Mouse (Mus musculus) megakaryocyte, embryonic 14.5 days (primary cell): ENCODE measurements around the gene Krtap9-3. TPM values are rescaled to one million over a fixed set of nuclear protein-coding genes. Genes with fewer than 3 reads are reported as not detected.
"Not testable (repeated sequence)": the region's sequence is repeated elsewhere in the genome, so short reads cannot be mapped to it uniquely, and the experiment has no call there.

Source experiments
- H3K27me3 ChIP-seq: replicated peaks from 2 replicates; pipeline ENCODE3; 2012; ENCODE audit warnings: inconsistent platforms
- H3K36me3 ChIP-seq: replicated peaks from 2 replicates; pipeline ENCODE3; 2012; ENCODE audit warnings: low read length, inconsistent platforms, mixed read lengths
- H3K4me1 ChIP-seq: 2 replicates; pipeline ENCODE4 v1.6.1; 2012; ENCODE audit warnings: inconsistent platforms
- H3K4me3 ChIP-seq: replicated peaks from 2 replicates; pipeline ENCODE3; 2012; ENCODE audit warnings: moderate library complexity, mild to moderate bottlenecking, inconsistent platforms
- H3K9me3 ChIP-seq: 2 replicates; pipeline ENCODE4 v1.6.1; 2012; ENCODE audit warnings: inconsistent platforms
- FLI1 ChIP-seq: IDR thresholded peaks from 2 replicates; pipeline ENCODE4 v1.6.1; 2012; ENCODE audit warnings: low read length, inconsistent platforms, mixed read lengths
- GATA1 ChIP-seq: IDR thresholded peaks from 3 replicates; pipeline ENCODE4 v1.6.1; 2012; ENCODE audit warnings: mixed read lengths, low read length, inconsistent platforms, borderline replicate concordance
- polyA plus RNA-seq: library from polyadenylated mRNA; stranded (reverse); fragments of >175 nt; gene quantifications from 2 replicates; pipeline ENCODE4 v1.2.3, GENCODE M21; 2012; ENCODE audit warnings: low replicate concordance; ENCODE audit not compliant: insufficient read depth

Gene Krtap9-3
- polyA plus RNA-seq, 1 experiment = not detected

DNA sequence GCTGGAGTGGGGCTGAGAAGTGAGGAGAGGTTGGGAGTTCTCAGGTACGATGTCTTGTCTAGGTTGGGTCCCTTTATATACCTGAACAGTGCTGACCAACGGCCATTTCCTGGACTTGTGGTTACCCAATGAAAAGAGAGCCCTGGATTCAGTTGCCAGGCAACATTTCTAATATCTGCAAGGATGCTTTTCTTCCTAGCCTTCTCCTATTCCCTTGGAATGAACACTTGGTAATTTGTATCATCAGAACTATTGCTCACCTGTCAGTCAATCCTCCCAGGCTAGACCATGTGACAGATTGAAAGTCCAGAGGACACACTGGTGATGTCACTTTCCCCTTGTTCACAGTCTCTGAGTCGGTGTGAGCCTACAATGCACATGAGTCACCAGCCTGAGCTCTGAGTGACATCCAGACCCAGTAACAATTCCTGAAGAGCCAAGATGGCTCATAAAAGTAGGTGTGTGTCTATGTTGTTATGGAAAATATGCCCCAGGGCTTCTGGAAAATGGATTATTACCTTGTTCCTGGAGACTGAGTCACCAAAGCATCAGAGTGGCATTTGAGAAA, 17.0 kb upstream of the Krtap9-3 start, which contains the start of gene Krtap2-4:
Krtap2-4 (minus strand) TSS at position 51 of the 568 bp plus-strand sequence.
- TF ChIP-seq FLI1 (no peak), GATA1 (no peak)
- Histone ChIP-seq H3K36me3 (no peaks in the 10 kb centered on the region), H3K27me3 (no peaks in the 10 kb centered on the region), H3K9me3 (no peaks in the 10 kb centered on the region), H3K4me1 (no peaks in the 10 kb centered on the region), H3K4me3 (no peak within 1 kb of the TSS)

DNA sequence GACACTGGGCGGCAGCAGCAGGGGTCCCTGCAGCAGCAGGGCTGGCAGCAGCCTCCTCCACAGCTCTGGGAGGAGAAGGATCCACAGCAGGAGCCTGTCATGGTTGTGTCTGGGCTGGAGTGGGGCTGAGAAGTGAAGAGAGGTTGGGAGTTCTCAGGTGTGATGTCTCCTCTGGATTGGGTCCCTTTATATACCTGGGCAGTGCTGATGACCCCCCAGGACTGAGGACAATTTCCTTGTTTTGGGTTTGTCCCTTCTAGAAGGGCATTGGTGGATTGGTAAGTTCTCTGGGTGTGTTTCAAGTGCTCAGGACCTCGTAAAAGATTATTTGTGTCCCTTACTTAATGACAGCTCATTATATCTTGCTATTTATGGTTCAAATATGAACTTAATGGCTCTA, 12.2 kb upstream of the Krtap9-3 start, which contains the start of gene Gm11937:
Gm11937 (minus strand) TSS at position 101 of the 400 bp plus-strand sequence.
- not testable (repeated sequence) for H3K27me3 ChIP-seq

DNA sequence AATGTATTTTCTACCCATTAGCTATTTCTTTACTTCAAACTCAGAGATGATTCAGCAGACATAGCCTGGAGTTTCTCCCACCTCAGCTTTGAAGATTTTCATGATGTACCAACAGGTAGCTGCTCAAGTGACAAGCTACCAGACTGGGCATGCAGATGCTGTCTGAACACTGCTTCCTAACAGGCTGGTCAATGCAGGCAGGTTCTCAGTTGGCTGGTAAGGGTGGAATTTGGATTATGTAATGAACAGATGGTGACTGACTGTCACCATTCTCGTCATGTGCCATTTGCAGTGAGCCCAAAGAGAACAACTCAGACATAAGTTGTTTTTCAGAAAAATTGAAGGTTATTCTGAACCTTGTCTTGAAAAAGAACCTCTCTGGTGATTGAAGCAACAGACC, 11.2 kb upstream of the Krtap9-3 start:
- no peak for TF ChIP-seq FLI1
- no peak for TF ChIP-seq GATA1
- no peaks in the 10 kb centered on the region for H3K27me3 ChIP-seq

More for the DNA sequence above, 12.2 kb upstream of the Krtap9-3 start, which contains the start of gene Gm11937:
- H3K9me3 ChIP-seq, H3K4me1 ChIP-seq, H3K4me3 ChIP-seq, H3K36me3 ChIP-seq: not testable (repeated sequence)

DNA sequence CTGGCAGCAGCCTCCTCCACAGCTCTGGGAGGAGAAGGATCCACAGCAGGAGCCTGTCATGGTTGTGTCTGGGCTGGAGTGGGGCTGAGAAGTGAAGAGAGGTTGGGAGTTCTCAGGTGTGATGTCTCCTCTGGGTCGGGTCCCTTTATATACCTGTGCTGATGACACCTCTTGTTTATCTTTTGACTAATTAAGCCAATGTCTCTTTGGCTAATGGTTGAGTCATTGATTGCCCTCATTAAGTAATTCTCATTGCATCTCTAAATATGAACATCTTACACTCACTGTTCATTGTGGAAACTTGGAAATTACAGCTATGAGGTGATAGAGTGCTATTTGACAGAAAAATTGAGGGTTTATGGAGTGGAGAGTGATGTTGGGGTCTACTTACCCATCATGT, 5.3 kb upstream of the Krtap9-3 start, which contains the start of gene Gm11938:
Gm11938 (minus strand) TSS at position 101 of the 400 bp plus-strand sequence.
- not testable (repeated sequence) for H3K4me1 ChIP-seq, H3K9me3 ChIP-seq, H3K36me3 ChIP-seq, H3K4me3 ChIP-seq, H3K27me3 ChIP-seq

More for the DNA sequence above, 11.2 kb upstream of the Krtap9-3 start:
- Histone ChIP-seq H3K36me3 (no peaks in the 10 kb centered on the region), H3K9me3 (no peaks in the 10 kb centered on the region), H3K4me1 (no peaks in the 10 kb centered on the region), H3K4me3 (no peak overlapping the region)

DNA sequence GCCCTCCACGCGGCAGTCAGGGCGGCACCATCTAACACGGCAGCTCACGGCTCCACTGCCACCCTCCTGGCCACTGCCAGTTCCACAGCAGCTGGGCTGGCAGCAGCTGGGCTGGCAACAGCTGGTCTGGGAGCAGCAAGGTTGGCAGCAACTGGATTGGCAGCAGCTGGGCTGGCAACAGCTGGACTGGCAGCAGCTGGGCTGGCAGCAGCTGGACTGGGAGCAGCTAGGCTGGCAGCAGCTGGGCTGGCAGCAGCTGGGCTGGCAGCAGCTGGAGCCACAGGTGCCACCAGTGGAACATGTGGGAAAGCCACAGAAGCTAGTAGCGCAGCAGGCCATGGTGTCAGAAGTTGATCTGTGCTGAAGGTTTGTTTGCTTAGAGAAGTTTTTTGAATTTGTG, 6.9 kb downstream of the Krtap9-3 start, which contains the start of gene Krtap1-3:
Krtap1-3 (minus strand) TSS at position 359 of the 400 bp plus-strand sequence.
- H3K4me1 ChIP-seq = no peaks in the 10 kb centered on the region
- no peaks in the 10 kb centered on the region for H3K36me3 ChIP-seq
- TF ChIP-seq GATA1 = no peak
- TF ChIP-seq FLI1 = no peak
- no peak within 1 kb of the TSS for H3K4me3 ChIP-seq
- H3K27me3 ChIP-seq = no peaks in the 10 kb centered on the region
- no peaks in the 10 kb centered on the region for H3K9me3 ChIP-seq

DNA sequence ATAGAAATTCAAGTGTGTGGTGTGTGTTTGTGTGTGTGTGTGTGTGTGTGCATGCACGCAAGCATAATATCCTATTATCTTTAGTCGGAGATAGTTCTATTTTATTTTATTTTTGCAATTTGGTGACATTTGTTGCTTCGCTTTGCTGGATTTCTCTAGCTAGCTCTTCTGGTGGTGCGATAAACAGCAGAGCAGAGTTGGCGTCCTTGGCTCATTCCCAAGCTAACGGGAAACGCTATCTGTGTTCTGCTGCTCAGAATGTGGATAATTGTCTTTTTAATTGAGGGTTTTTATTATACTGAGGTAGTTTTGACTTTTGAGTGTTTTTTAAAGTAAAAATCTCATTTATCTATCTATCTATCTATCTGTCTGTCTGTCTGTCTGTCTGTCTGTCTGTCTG, 12.8 kb downstream of the Krtap9-3 start:
- Histone ChIP-seq H3K9me3 (no peaks in the 10 kb centered on the region), H3K36me3 (no peaks in the 10 kb centered on the region), H3K4me3 (no peak overlapping the region), H3K27me3 (no peaks in the 10 kb centered on the region), H3K4me1 (no peaks in the 10 kb centered on the region)
- TF ChIP-seq GATA1 (no peak), FLI1 (no peak)

- no peak for TF ChIP-seq FLI1
- H3K9me3 ChIP-seq = no peaks in the 10 kb centered on the region
- no peak within 1 kb of the TSS for H3K4me3 ChIP-seq
- H3K36me3 ChIP-seq = no peaks in the 10 kb centered on the region
- no peaks in the 10 kb centered on the region for H3K27me3 ChIP-seq
- no peaks in the 10 kb centered on the region for H3K4me1 ChIP-seq
These were observed 14.6 kb downstream of the Krtap9-3 start, which contains the start of gene Krtap1-4 for GRCm38 (mm10) chr11:99583245-99583704. TSS of gene Krtap1-4 (minus strand) at chr11:99583654.

GRCm38 (mm10) chr11:99581564-99581963, 16.3 kb downstream of the Krtap9-3 start:
- Histone ChIP-seq H3K4me1 (no peaks in the 10 kb centered on the region), H3K27me3 (no peaks in the 10 kb centered on the region), H3K36me3 (no peaks in the 10 kb centered on the region), H3K4me3 (no peak overlapping the region), H3K9me3 (no peaks in the 10 kb centered on the region)
- TF ChIP-seq FLI1 (no peak), GATA1 (no peak)

GRCm38 (mm10) chr11:99581051-99581450, 16.9 kb downstream of the Krtap9-3 start:
- H3K36me3 ChIP-seq = no peaks in the 10 kb centered on the region
- no peaks in the 10 kb centered on the region for H3K27me3 ChIP-seq
- H3K4me3 ChIP-seq = no peak overlapping the region
- no peaks in the 10 kb centered on the region for H3K9me3 ChIP-seq
- no peak for TF ChIP-seq FLI1
- TF ChIP-seq GATA1 = no peak
- no peaks in the 10 kb centered on the region for H3K4me1 ChIP-seq

DNA sequence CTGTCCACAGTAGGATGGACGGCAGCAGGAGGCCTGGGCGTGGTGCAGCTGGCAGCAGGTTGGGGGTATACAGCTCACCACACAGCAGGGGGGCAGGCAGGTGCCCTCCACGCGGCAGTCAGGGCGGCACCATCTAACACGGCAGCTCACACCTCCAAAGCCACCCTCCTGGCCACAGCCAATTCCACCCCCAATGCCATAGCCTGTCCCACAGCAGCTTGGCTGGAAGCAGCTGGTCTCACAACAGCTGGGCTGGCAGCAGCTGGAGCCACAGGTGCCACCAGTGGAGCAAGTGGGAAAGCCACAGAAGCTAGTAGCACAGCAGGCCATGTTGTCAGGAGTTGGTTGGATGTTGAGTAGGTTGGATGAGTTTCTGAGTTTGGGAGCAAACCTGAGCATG, 17.3 kb downstream of the Krtap9-3 start, which contains the start of gene Krtap1-5:
Krtap1-5 (minus strand) TSS at position 381 of the 400 bp plus-strand sequence.
- Histone ChIP-seq H3K36me3 (no peaks in the 10 kb centered on the region), H3K4me1 (no peaks in the 10 kb centered on the region), H3K9me3 (no peaks in the 10 kb centered on the region), H3K27me3 (no peaks in the 10 kb centered on the region), H3K4me3 (no peak within 1 kb of the TSS)
- TF ChIP-seq FLI1 (no peak), GATA1 (no peak)

- Histone ChIP-seq H3K36me3 (no peaks in the 10 kb centered on the region), H3K27me3 (peaks cover 2% of the 10 kb centered on the region), H3K4me1 (peaks cover 3% of the 10 kb centered on the region; the same call in 1 of the 2 replicates), H3K4me3 (peak overlapping the region; percentile 62), H3K9me3 (no peaks in the 10 kb centered on the region)
- TF ChIP-seq GATA1 = no peak
- no peak for TF ChIP-seq FLI1
These were observed 23.8 kb downstream of the Krtap9-3 start for GRCm38 (mm10) chr11:99574106-99574505.
